Mouse (Mus musculus): Measurements from ENCODE around the gene Psg17.

GRCm38 (mm10) chr7:18832298-18832697, 10.9 kb upstream of the Psg17 start:
- TF ChIP-seq CTCF (IDR thresholded peaks at IDR 0.05; ENCODE audit: borderline replicate concordance, insufficient read depth, low read depth, low read length) (no peak), POLR2A (IDR thresholded peaks at IDR 0.05; ENCODE audit: borderline replicate concordance, insufficient read depth, low read length) (no peak)
